Mouse (Mus musculus): ENCODE results near the gene Map3k11. TPM values are rescaled to one million over a fixed set of nuclear protein-coding genes. Genes with fewer than 3 reads are reported as not detected.

Gene Map3k11
- 136 and 165 TPM in 2 replicates for polyA plus RNA-seq (2012)

GRCm38 (mm10) chr19:5688200-5689087 is at the start of gene Map3k11, which contains the start of gene Pcnx3:
Map3k11 (plus strand) TSS chr19:5688742.
Pcnx3 (minus strand) TSS chr19:5688908.
- no peak for TF ChIP-seq GATA1 (IDR thresholded peaks at IDR 0.05; ENCODE audit: low read length)

- TF ChIP-seq GATA1 (IDR thresholded peaks at IDR 0.05; ENCODE audit: low read length), result no peak
Observed at GRCm38 (mm10) chr19:5640339-5640738, 48.2 kb upstream of the Map3k11 start.

- no peak for TF ChIP-seq GATA1 (IDR thresholded peaks at IDR 0.05; ENCODE audit: low read length)
Observed at GRCm38 (mm10) chr19:5641021-5641420, 47.5 kb upstream of the Map3k11 start.

GRCm38 (mm10) chr19:5641641-5642040 is 46.9 kb upstream of the Map3k11 start:
- TF ChIP-seq GATA1 (IDR thresholded peaks at IDR 0.05; ENCODE audit: low read length), result no peak

- no peak for TF ChIP-seq GATA1 (IDR thresholded peaks at IDR 0.05; ENCODE audit: low read length)
Observed at GRCm38 (mm10) chr19:5645280-5645679, 43.3 kb upstream of the Map3k11 start.

- TF ChIP-seq GATA1 (IDR thresholded peaks at IDR 0.05; ENCODE audit: low read length), result no peak
Observed at GRCm38 (mm10) chr19:5646731-5647330, 41.7 kb upstream of the Map3k11 start.

GRCm38 (mm10) chr19:5647791-5648190 is 40.8 kb upstream of the Map3k11 start:
- no peak for TF ChIP-seq GATA1 (IDR thresholded peaks at IDR 0.05; ENCODE audit: low read length)

GRCm38 (mm10) chr19:5648401-5649297 is 39.9 kb upstream of the Map3k11 start:
- TF ChIP-seq GATA1 (IDR thresholded peaks at IDR 0.05; ENCODE audit: low read length), result no peak

- TF ChIP-seq GATA1 (IDR thresholded peaks at IDR 0.05; ENCODE audit: low read length), result no peak
Observed at GRCm38 (mm10) chr19:5649298-5649741, 39.2 kb upstream of the Map3k11 start.

GRCm38 (mm10) chr19:5651502-5652274 is 36.9 kb upstream of the Map3k11 start:
- no peak for TF ChIP-seq GATA1 (IDR thresholded peaks at IDR 0.05; ENCODE audit: low read length)

- no peak for TF ChIP-seq GATA1 (IDR thresholded peaks at IDR 0.05; ENCODE audit: low read length)
Observed at GRCm38 (mm10) chr19:5652570-5652969, 36.0 kb upstream of the Map3k11 start.

GRCm38 (mm10) chr19:5653969-5654719 is 34.4 kb upstream of the Map3k11 start:
- TF ChIP-seq GATA1 (IDR thresholded peaks at IDR 0.05; ENCODE audit: low read length), result no peak

- TF ChIP-seq GATA1 (IDR thresholded peaks at IDR 0.05; ENCODE audit: low read length), result no peak
Observed at GRCm38 (mm10) chr19:5654720-5655298, 33.7 kb upstream of the Map3k11 start.

Measured in G1E-ER4 (cell line).